Mouse (Mus musculus) intestine, embryonic 16.5 days (tissue): ENCODE data around the gene Dlg2. TPM values are rescaled to one million over a fixed set of nuclear protein-coding genes. Genes with fewer than 3 reads are reported as not detected.

Experiments
- ATAC-seq: fragments of 200-750 bp; cut with Nextera tagmentation; 2 replicates; pipeline ENCODE4 v1.8.0; 2017; ENCODE audit warnings: moderate TSS enrichment, moderate library complexity
- H3K27ac ChIP-seq: fragments of 300-500 bp; sonication (generic); 2 replicates; pipeline ENCODE4 v1.5.1; 2014; ENCODE audit warnings: mild to moderate bottlenecking, low read length
- H3K27me3 ChIP-seq: fragments of 300-500 bp; sonication (generic); replicated peaks from 2 replicates; pipeline ENCODE4 v1.6.1; 2014; ENCODE audit warnings: low read length, control low read depth, mixed read lengths; ENCODE audit not compliant: control insufficient read depth, insufficient read depth
- H3K36me3 ChIP-seq: fragments of 300-500 bp; sonication (generic); 2 replicates; pipeline ENCODE4 v1.6.1; 2014; ENCODE audit warnings: low read length, control low read depth; ENCODE audit not compliant: control insufficient read depth, insufficient read depth
- H3K4me1 ChIP-seq: fragments of 300-500 bp; sonication (generic); 2 replicates; pipeline ENCODE4 v1.6.1; 2014; ENCODE audit warnings: low read length, control low read depth, mixed read lengths; ENCODE audit not compliant: control insufficient read depth, insufficient read depth
- H3K4me2 ChIP-seq: fragments of 300-500 bp; sonication (generic); 2 replicates; pipeline ENCODE4 v1.6.1; 2014; ENCODE audit warnings: low read depth, low read length, control low read depth
- H3K4me3 ChIP-seq: fragments of 300-500 bp; sonication (generic); 2 replicates; pipeline ENCODE4 v1.5.1; 2014; ENCODE audit warnings: mild to moderate bottlenecking, low read length
- H3K9ac ChIP-seq: fragments of 300-500 bp; sonication (generic); 2 replicates; pipeline ENCODE4 v1.6.1; 2014; ENCODE audit warnings: low read depth, low read length
- H3K9me3 ChIP-seq: fragments of 300-500 bp; sonication (generic); 2 replicates; pipeline ENCODE4 v1.6.1; 2016; ENCODE audit warnings: low read length, control low read depth; ENCODE audit not compliant: control insufficient read depth
- WGBS: fragments of 180-500 bp; shearing (Covaris S2); extraction: QIAGEN DNeasy Blood & Tissue Kit; methylation state at CpG from one replicate; pipeline ENCODE4 v1.1.7; 2014; 5-methylcytosine and 5-hydroxymethylcytosine counted together
- polyA plus RNA-seq: library from polyadenylated mRNA; unstranded; fragments of >200 nt; fragmentation: Nextera tagmentation; extraction: Ambion mirVana; gene quantifications from 2 replicates; pipeline ENCODE4 v1.2.1, GENCODE M21; 2015

The Dlg2 gene
- polyA plus RNA-seq, 1 experiment from 2014 or later, result 3.9 TPM

DNA sequence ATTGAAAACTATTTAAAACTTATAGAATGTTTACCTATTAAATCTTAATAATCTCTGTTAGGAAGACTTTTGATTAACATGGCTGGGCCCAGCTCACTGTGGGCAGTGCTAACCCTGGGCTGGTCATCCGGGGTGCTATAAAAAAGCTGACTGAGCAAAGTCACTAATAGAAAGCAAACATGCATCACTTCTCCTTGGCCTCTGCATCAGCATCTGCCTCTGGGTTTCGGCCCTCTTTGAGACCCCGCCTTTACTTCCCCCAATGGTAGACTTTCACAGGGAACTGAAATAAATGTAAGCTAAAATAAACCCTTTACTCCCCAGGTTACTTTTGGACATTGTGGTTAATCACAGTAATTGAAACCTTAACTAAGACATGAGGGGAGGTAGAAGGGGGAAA is 1264.3 kb downstream of the Dlg2 start:
- WGBS, result 74% methylated on average over 3 of the region's 3 CpGs
- no peak overlapping the region for H3K4me3 ChIP-seq
- no peak overlapping the region for H3K4me2 ChIP-seq
- no peaks in the 10 kb centered on the region for H3K36me3 ChIP-seq
- H3K27me3 ChIP-seq, result no peaks in the 10 kb centered on the region
- H3K9ac ChIP-seq, result no peak overlapping the region
- no peaks in the 10 kb centered on the region for H3K9me3 ChIP-seq
- no peak overlapping the region for H3K27ac ChIP-seq
- ATAC-seq, result no peak
- H3K4me1 ChIP-seq, result no peaks in the 10 kb centered on the region

- H3K9ac ChIP-seq, result no peak overlapping the region
- no peaks in the 10 kb centered on the region for H3K27me3 ChIP-seq
- H3K4me2 ChIP-seq, result no peak overlapping the region
- H3K36me3 ChIP-seq, result no peaks in the 10 kb centered on the region
- no peaks in the 10 kb centered on the region for H3K9me3 ChIP-seq
- H3K4me1 ChIP-seq, result no peaks in the 10 kb centered on the region
- H3K4me3 ChIP-seq, result no peak overlapping the region
- no peak for ATAC-seq
- H3K27ac ChIP-seq, result no peak overlapping the region
Observed at GRCm38 (mm10) chr7:91753151-91753861, 1276.8 kb downstream of the Dlg2 start.

DNA sequence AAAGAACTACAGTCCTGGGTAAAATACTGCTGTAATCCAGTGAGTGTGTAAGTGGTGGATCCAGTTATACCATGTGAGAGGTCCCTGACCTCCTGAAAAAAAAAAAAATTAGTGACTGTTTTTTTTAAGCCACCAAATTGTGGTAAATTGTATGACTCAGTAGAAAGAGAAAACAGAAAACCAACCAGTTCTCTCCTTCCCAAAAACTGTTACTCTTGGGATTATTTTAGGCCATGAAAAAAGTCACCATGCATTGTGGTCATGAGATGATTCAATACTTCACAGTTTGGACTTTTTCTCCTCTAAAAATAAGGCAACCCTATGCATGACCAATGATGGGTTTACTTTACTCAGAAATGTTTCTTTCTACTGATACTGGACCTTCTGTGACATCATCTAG is 1291.2 kb downstream of the Dlg2 start:
- ATAC-seq, result no peak
- no peaks in the 10 kb centered on the region for H3K9me3 ChIP-seq

GRCm38 (mm10) chr7:91778673-91779072 is 1302.2 kb downstream of the Dlg2 start:
- Histone ChIP-seq H3K4me1 (no peaks in the 10 kb centered on the region), H3K36me3 (no peaks in the 10 kb centered on the region), H3K4me3 (no peak overlapping the region), H3K4me2 (no peak overlapping the region), H3K9me3 (no peaks in the 10 kb centered on the region), H3K27me3 (no peaks in the 10 kb centered on the region), H3K27ac (no peak overlapping the region), H3K9ac (no peak overlapping the region)
- ATAC-seq, result no peak

More for the DNA sequence above, 1291.2 kb downstream of the Dlg2 start:
- no peak overlapping the region for H3K4me2 ChIP-seq
- H3K27me3 ChIP-seq, result no peaks in the 10 kb centered on the region
- no peak overlapping the region for H3K9ac ChIP-seq
- no peaks in the 10 kb centered on the region for H3K36me3 ChIP-seq
- no peaks in the 10 kb centered on the region for H3K4me1 ChIP-seq
- no peak overlapping the region for H3K27ac ChIP-seq
- no peak overlapping the region for H3K4me3 ChIP-seq

DNA sequence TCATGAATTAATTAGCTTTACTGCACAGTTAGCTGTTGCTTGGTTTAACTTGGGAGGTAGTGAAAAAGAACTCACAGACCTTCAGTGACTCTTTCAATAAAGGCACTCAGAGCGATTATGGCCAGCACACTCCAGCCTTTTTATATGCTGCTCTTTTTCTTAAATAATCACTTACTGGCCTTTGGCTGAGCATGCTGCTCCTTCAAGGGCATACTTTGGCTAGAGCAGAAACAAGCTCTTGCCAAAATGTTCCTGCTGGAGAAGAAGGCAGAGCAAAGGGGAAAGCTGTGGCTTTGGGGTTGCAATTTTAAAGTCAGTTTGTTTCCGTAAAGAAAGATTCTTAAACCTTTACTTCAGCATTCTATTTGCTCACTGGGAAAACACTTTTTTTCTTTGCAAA is 1308.1 kb downstream of the Dlg2 start:
- no peaks in the 10 kb centered on the region for H3K4me1 ChIP-seq
- no peak overlapping the region for H3K4me2 ChIP-seq
- no peaks in the 10 kb centered on the region for H3K27me3 ChIP-seq
- no peak overlapping the region for H3K27ac ChIP-seq
- H3K4me3 ChIP-seq, result no peak overlapping the region
- no peaks in the 10 kb centered on the region for H3K9me3 ChIP-seq
- no peak for ATAC-seq
- no peaks in the 10 kb centered on the region for H3K36me3 ChIP-seq
- no peak overlapping the region for H3K9ac ChIP-seq
- 81% methylated on average over 2 of the region's 2 CpGs for WGBS

DNA sequence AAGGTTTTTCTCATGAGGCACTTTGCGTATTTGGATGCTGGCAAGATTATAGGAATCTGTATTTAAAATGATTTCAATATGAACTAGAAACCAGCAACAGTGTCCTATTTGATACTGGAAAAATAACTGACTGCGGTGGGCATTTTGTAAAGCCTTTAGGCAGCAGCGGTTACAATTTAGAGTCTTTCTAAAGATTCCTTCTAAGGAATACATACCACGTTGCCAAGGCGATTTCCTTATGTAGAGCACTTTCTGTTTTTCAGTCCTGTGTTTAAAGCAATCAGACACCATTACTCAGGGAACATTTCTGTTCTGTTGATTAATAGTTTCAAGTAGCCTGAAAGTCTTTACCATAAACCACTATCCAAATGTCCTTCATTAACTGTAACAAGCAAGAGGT is 1309.0 kb downstream of the Dlg2 start:
- H3K27me3 ChIP-seq, result no peaks in the 10 kb centered on the region
- no peaks in the 10 kb centered on the region for H3K9me3 ChIP-seq
- H3K27ac ChIP-seq, result no peak overlapping the region
- no peak for ATAC-seq
- no peak overlapping the region for H3K4me3 ChIP-seq
- no peaks in the 10 kb centered on the region for H3K36me3 ChIP-seq
- no peaks in the 10 kb centered on the region for H3K4me1 ChIP-seq
- H3K9ac ChIP-seq, result no peak overlapping the region
- no peak overlapping the region for H3K4me2 ChIP-seq
- 67% methylated on average over 5 of the region's 5 CpGs for WGBS

DNA sequence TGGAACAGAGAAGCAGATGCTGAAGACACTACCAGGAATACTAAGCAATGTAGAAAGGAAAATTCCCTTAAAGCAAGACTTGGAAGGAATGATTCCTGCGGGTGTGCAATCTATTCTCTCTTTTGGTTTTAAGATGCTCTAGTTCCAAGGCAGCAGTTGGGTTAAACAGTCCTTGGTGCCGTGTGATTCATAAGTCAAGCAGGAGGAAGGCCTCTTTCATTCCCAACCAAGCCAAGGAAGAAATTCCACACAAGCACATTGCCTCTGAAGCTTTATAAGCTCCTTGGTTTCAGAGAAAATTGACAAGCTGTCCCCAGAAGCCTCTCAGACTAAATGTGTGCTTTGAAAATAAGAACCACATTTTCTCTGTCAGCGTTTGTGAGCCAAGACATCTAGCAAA is 1309.4 kb downstream of the Dlg2 start:
- 64% methylated on average over 3 of the region's 3 CpGs for WGBS
- no peaks in the 10 kb centered on the region for H3K36me3 ChIP-seq

DNA sequence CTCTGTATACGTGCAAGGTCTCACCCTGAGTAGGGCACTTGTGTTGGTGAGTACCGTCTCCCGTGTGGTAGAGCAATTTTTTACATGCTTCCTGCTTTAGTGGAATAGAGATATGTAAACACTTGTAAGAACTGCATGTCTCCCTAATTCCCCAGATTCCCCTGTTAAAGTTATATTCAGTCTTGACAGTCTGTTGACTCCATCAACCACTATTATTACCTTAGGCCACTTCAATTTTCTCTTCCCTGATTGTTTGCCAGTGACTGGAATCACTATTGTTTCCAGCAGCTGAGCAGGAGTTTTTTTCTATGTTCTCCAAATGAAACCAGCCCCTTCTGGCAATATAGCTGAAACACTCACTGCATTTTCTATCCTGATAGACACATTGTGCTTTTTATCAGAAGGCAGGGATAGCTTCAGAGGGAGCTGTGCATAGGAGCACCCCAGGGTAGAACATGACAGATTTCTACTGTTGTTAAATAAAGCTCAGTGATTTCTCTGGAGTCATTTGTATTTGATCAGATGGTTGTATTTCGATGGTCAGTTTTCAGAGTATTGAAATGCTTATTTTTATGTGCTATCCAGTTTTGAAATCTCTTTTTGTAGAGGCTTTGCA is 1314.6 kb downstream of the Dlg2 start:
- no peak for ATAC-seq
- Histone ChIP-seq H3K4me1 (no peaks in the 10 kb centered on the region), H3K4me2 (no peak overlapping the region), H3K9ac (no peak overlapping the region), H3K27ac (no peak overlapping the region), H3K36me3 (no peaks in the 10 kb centered on the region), H3K9me3 (no peaks in the 10 kb centered on the region), H3K27me3 (no peaks in the 10 kb centered on the region), H3K4me3 (no peak overlapping the region)
- WGBS, result 59% methylated on average over 4 of the region's 4 CpGs

More for the DNA sequence above, 1309.4 kb downstream of the Dlg2 start:
- no peaks in the 10 kb centered on the region for H3K27me3 ChIP-seq
- no peaks in the 10 kb centered on the region for H3K9me3 ChIP-seq
- H3K4me2 ChIP-seq, result no peak overlapping the region
- H3K4me3 ChIP-seq, result no peak overlapping the region
- ATAC-seq, result no peak
- H3K27ac ChIP-seq, result no peak overlapping the region
- H3K9ac ChIP-seq, result no peak overlapping the region
- no peaks in the 10 kb centered on the region for H3K4me1 ChIP-seq

- Histone ChIP-seq H3K4me2 (no peak overlapping the region), H3K9ac (no peak overlapping the region), H3K4me1 (no peaks in the 10 kb centered on the region), H3K9me3 (no peaks in the 10 kb centered on the region), H3K36me3 (no peaks in the 10 kb centered on the region), H3K27ac (no peak overlapping the region), H3K4me3 (no peak overlapping the region), H3K27me3 (no peaks in the 10 kb centered on the region)
- ATAC-seq, result no peak
- 52% methylated on average over 4 of the region's 4 CpGs for WGBS
Observed at GRCm38 (mm10) chr7:91806632-91807031, 1330.2 kb downstream of the Dlg2 start.

- Histone ChIP-seq H3K9ac (no peak overlapping the region), H3K27ac (no peak overlapping the region), H3K9me3 (no peaks in the 10 kb centered on the region), H3K36me3 (no peaks in the 10 kb centered on the region), H3K4me3 (no peak overlapping the region), H3K4me2 (no peak overlapping the region), H3K27me3 (no peaks in the 10 kb centered on the region), H3K4me1 (no peaks in the 10 kb centered on the region)
- 49% methylated on average over 2 of the region's 2 CpGs for WGBS
- ATAC-seq, result no peak
Observed at GRCm38 (mm10) chr7:91810774-91811173, 1334.3 kb downstream of the Dlg2 start.
